Mouse (Mus musculus): ENCODE results near the gene P4ha2. TPM values are rescaled to one million over a fixed set of nuclear protein-coding genes. Genes with fewer than 3 reads are reported as not detected.
A peak's percentile ranks its signal among the peaks of the same experiment; 100 is the strongest.

P4ha2 gene
- polyA plus RNA-seq (2014; fragmentation: Nextera tagmentation; extraction: Ambion mirVana): 19.3 and 25.1 TPM in 2 replicates

DNA sequence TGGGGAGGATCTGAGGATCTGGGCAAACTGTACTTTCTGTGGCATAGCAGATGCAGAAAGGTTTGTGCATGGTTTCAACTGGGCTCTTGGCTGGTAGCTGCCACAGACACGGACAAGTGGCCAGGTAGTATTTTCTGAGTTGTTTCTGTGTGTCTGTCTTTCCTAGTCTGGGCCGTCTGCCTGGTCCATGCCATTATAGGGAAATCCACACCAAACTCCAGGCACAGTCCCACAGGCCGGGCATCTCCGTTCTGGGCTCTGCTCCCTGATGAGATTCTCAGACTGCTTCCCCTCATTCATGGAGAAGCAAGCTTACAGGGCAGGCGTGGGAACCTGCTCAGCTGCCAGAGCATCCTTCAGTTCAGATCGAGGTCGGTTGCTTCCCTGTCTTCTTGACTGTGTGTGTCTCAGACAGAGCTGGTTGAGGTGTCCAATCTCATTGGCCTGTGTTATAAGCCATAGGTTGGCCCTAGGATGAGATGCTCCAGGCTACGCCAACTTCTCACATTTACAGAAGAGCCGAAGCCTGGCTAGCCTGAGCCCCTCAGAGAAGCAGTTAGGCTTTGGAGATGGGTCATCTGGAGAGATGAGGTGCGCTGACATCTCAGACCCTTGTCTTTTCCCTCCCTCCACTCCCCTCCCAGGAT lies at the start of gene P4ha2:
Gene P4ha2 (plus strand): TSS at position 51 of the 647 bp plus-strand sequence.
- H3K4me3 ChIP-seq (ENCODE audit: low read length): peak within 1 kb of the TSS; percentile 71
- ATAC-seq (ENCODE audit: low FRiP score, low TSS enrichment): peak; percentile 37
- H3K27ac ChIP-seq (ENCODE audit: low read depth, low read length): no peak within 1 kb of the TSS
- peak within 1 kb of the TSS; percentile 71 for H3K9ac ChIP-seq (ENCODE audit: low read depth, low read length)
- no peaks in the 10 kb centered on the region for H3K27me3 ChIP-seq (ENCODE audit: control insufficient read depth, insufficient read depth, low read length)
- WGBS: 40% methylated on average over 10 of the region's 10 CpGs
- peaks cover 9% of the 10 kb centered on the region for H3K4me1 ChIP-seq (ENCODE audit: control insufficient read depth, insufficient read depth, low read length)
- H3K9me3 ChIP-seq (ENCODE audit: control insufficient read depth, low read length): no peaks in the 10 kb centered on the region
- no peaks in the 10 kb centered on the region for H3K36me3 ChIP-seq (ENCODE audit: control insufficient read depth, insufficient read depth, low read length)
- peak within 1 kb of the TSS; percentile 100 for H3K4me2 ChIP-seq (replicated peaks; ENCODE audit: low read depth, low read length)

DNA sequence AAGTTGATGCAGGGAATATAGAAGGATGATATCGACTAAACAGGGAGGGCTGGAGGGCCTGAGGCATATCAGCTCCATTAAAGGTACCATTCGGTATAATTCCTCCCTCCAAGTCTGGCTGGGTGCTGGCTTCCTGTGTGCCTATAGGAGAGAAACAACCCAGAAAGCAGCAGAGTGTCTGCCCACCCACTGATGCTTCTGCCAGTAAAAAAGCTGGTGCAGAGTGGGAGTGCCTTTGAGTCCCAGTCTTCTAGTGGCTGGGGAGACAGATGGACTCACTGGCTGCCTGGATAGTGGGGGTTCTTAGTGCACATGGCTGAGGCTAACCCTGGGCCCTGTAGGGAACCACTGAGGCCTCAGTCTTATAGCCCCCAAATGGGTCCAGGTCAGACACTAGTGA lies 49.7 kb upstream of the P4ha2 start:
- H3K9ac ChIP-seq (ENCODE audit: low read depth, low read length): no peak overlapping the region
- no peaks in the 10 kb centered on the region for H3K27me3 ChIP-seq (ENCODE audit: control insufficient read depth, insufficient read depth, low read length)
- WGBS: 73% methylated on average over 2 of the region's 2 CpGs
- H3K4me3 ChIP-seq (ENCODE audit: low read length): no peak overlapping the region
- no peaks in the 10 kb centered on the region for H3K9me3 ChIP-seq (ENCODE audit: control insufficient read depth, low read length)
- no peak overlapping the region for H3K27ac ChIP-seq (ENCODE audit: low read depth, low read length)
- H3K36me3 ChIP-seq (ENCODE audit: control insufficient read depth, insufficient read depth, low read length): peaks cover 4% of the 10 kb centered on the region; the same call in 1 of the 2 replicates
- no peak for ATAC-seq (ENCODE audit: low FRiP score, low TSS enrichment)
- no peak overlapping the region for H3K4me2 ChIP-seq (replicated peaks; ENCODE audit: low read depth, low read length)
- no peaks in the 10 kb centered on the region for H3K4me1 ChIP-seq (ENCODE audit: control insufficient read depth, insufficient read depth, low read length)

DNA sequence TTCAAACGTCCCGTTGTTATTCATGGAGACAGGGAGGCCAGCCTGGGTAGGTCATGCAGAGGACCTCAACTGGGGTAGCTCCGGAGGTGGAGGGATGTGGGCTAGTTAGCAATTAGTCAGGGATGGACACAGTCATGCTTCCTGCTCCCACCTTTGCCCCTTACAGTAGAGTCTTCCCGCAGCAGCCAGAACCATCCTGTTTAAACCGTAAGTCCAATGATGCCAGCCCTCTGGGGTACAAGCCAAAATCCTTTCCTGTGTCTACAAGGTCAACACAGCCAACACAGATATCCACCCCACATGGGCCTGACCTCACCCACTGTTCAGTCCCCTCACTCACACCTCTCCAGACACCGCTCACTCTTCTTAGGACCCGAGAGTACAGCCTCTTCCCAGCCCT lies 48.7 kb upstream of the P4ha2 start:
- Histone ChIP-seq H3K36me3 (ENCODE audit: control insufficient read depth, insufficient read depth, low read length) (peaks cover 12% of the 10 kb centered on the region; the same call in 1 of the 2 replicates), H3K4me2 (replicated peaks; ENCODE audit: low read depth, low read length) (no peak overlapping the region), H3K9me3 (ENCODE audit: control insufficient read depth, low read length) (no peaks in the 10 kb centered on the region), H3K27me3 (ENCODE audit: control insufficient read depth, insufficient read depth, low read length) (no peaks in the 10 kb centered on the region), H3K9ac (ENCODE audit: low read depth, low read length) (no peak overlapping the region), H3K4me1 (ENCODE audit: control insufficient read depth, insufficient read depth, low read length) (no peaks in the 10 kb centered on the region), H3K4me3 (ENCODE audit: low read length) (no peak overlapping the region), H3K27ac (ENCODE audit: low read depth, low read length) (no peak overlapping the region)
- WGBS: 71% methylated on average over 7 of the region's 7 CpGs
- 0 out of 2 replicates have a peak, but pooled peaks have one; percentile 50 for ATAC-seq (ENCODE audit: low FRiP score, low TSS enrichment)

DNA sequence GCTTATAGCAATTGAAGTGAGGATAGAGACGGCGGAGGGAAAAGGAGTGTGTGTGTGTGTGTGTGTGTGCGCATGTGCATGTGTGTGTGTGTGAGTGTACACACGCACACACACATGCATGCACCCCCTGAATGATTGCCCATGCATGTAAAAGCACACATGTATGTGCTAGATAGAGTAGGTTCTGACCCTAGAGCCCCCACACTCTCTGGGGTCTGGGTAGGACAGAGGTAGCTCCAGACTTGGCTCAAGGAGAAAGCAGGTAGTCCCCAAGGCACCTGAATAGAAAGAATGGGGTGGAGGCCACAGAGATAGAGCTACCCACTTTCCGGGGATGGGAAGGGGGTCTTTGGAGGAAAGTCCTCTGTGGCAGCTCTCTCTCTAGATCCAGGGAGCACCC lies 47.8 kb upstream of the P4ha2 start:
- Histone ChIP-seq H3K4me3 (ENCODE audit: low read length) (no peak overlapping the region), H3K4me1 (ENCODE audit: control insufficient read depth, insufficient read depth, low read length) (no peaks in the 10 kb centered on the region; the same call in 1 of the 2 replicates), H3K9me3 (ENCODE audit: control insufficient read depth, low read length) (no peaks in the 10 kb centered on the region), H3K27me3 (ENCODE audit: control insufficient read depth, insufficient read depth, low read length) (no peaks in the 10 kb centered on the region), H3K9ac (ENCODE audit: low read depth, low read length) (no peak overlapping the region), H3K36me3 (ENCODE audit: control insufficient read depth, insufficient read depth, low read length) (peaks cover 12% of the 10 kb centered on the region; the same call in 1 of the 2 replicates), H3K27ac (ENCODE audit: low read depth, low read length) (no peak overlapping the region), H3K4me2 (replicated peaks; ENCODE audit: low read depth, low read length) (no peak overlapping the region)
- 90% methylated on average over 5 of the region's 5 CpGs for WGBS
- ATAC-seq (ENCODE audit: low FRiP score, low TSS enrichment): no peak

DNA sequence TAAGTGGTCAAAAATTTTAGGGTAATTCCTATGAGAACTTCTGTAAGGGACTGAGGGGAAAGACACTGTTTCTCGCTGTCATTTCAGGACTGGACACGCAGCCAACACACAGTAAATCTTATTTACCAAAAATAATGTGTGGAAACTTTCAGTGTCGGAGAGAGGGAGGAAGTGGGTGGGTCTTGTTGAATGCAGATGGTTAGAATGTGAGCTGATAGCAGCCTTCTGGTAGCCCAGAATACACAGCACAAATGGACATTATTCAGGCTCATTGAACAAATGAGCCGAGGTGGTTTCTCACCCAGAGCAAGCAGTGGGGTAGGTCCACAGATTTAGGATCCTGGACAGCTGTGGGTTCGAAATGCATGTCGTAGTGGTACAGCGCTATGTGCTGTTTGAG lies 46.8 kb upstream of the P4ha2 start:
- H3K27ac ChIP-seq (ENCODE audit: low read depth, low read length): no peak overlapping the region
- no peak for ATAC-seq (ENCODE audit: low FRiP score, low TSS enrichment)
- H3K9ac ChIP-seq (ENCODE audit: low read depth, low read length): no peak overlapping the region
- peaks cover 12% of the 10 kb centered on the region; the same call in 1 of the 2 replicates for H3K36me3 ChIP-seq (ENCODE audit: control insufficient read depth, insufficient read depth, low read length)
- H3K4me3 ChIP-seq (ENCODE audit: low read length): no peak overlapping the region
- 81% methylated on average over 7 of the region's 7 CpGs for WGBS
- no peaks in the 10 kb centered on the region for H3K9me3 ChIP-seq (ENCODE audit: control insufficient read depth, low read length)
- no peak overlapping the region for H3K4me2 ChIP-seq (replicated peaks; ENCODE audit: low read depth, low read length)
- H3K27me3 ChIP-seq (ENCODE audit: control insufficient read depth, insufficient read depth, low read length): no peaks in the 10 kb centered on the region
- H3K4me1 ChIP-seq (ENCODE audit: control insufficient read depth, insufficient read depth, low read length): peaks cover 5% of the 10 kb centered on the region

DNA sequence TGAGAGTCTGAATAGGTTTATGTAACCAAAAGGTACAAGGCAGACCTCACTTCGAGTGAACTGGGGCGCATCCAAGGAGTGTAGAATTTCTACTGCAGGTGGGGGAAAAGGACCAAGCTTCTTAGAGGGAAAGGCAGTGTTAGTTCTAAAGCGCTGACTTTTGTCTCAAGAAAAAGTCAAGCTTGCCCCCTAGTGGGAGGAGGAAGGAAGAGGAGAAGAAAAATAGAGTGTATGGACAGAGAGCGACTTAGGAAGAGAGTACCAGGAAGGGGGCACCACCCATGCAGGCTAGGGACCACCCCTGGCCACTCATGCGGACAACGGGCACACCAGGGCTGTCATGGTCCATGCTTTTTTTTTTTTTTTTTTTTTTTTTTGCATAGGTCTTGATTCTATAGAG lies 45.6 kb upstream of the P4ha2 start:
- H3K27ac ChIP-seq (ENCODE audit: low read depth, low read length): no peak overlapping the region
- H3K9me3 ChIP-seq (ENCODE audit: control insufficient read depth, low read length): no peaks in the 10 kb centered on the region
- H3K36me3 ChIP-seq (ENCODE audit: control insufficient read depth, insufficient read depth, low read length): peaks cover 12% of the 10 kb centered on the region; the same call in 1 of the 2 replicates
- 40% methylated on average over 6 of the region's 6 CpGs for WGBS
- no peak overlapping the region for H3K4me2 ChIP-seq (replicated peaks; ENCODE audit: low read depth, low read length)
- H3K4me3 ChIP-seq (ENCODE audit: low read length): no peak overlapping the region
- H3K9ac ChIP-seq (ENCODE audit: low read depth, low read length): no peak overlapping the region
- H3K27me3 ChIP-seq (ENCODE audit: control insufficient read depth, insufficient read depth, low read length): no peaks in the 10 kb centered on the region
- H3K4me1 ChIP-seq (ENCODE audit: control insufficient read depth, insufficient read depth, low read length): peaks cover 9% of the 10 kb centered on the region
- peak; percentile 53; the same call in 1 of the 2 replicates for ATAC-seq (ENCODE audit: low FRiP score, low TSS enrichment)

DNA sequence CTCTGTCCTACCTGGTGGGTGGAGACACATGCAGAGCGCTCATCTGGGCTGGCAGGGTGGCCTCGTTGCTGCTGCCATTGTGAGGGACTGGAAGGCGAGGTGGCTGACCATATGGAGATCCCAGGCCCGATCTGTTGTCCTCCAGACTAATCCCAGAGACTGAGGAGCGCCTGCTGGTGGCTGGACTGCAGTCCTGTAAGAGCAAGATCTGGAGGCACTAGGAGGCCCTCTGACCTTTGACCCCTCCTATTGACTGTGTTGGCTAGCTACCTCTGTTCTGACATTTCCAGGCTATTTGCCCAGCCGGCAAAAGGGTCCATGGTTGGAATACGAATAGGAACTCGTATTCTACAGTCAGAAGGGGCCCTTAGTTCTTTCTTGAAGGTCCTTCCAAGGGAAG lies 43.8 kb upstream of the P4ha2 start:
- ATAC-seq (ENCODE audit: low FRiP score, low TSS enrichment): no peak
- Histone ChIP-seq H3K9ac (ENCODE audit: low read depth, low read length) (no peak overlapping the region), H3K4me2 (replicated peaks; ENCODE audit: low read depth, low read length) (no peak overlapping the region), H3K27me3 (ENCODE audit: control insufficient read depth, insufficient read depth, low read length) (no peaks in the 10 kb centered on the region), H3K9me3 (ENCODE audit: control insufficient read depth, low read length) (no peaks in the 10 kb centered on the region), H3K36me3 (ENCODE audit: control insufficient read depth, insufficient read depth, low read length) (peaks cover 12% of the 10 kb centered on the region; the same call in 1 of the 2 replicates), H3K27ac (ENCODE audit: low read depth, low read length) (no peak overlapping the region), H3K4me3 (ENCODE audit: low read length) (no peak overlapping the region), H3K4me1 (ENCODE audit: control insufficient read depth, insufficient read depth, low read length) (peaks cover 28% of the 10 kb centered on the region)
- 57% methylated on average over 8 of the region's 8 CpGs for WGBS

DNA sequence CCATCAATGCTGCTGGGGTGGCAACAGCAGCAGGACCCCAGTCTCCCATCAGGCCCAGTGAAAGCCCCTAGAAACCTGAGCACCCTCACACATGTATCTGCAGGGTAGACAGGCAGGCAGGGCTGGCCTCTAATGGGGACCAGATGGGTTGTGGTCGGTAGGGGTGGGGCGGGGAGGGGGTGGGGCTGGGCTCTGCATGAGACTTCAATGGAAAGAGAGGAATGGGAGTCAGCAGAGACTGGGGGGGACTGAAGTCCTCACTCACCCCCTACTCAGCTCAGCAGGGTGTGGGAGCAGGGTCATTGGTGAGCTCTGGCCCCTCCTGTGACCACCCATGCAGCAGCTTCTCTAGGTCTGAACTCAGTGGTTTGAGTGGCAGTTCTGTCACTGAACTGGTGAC lies 42.5 kb upstream of the P4ha2 start:
- Histone ChIP-seq H3K4me1 (ENCODE audit: control insufficient read depth, insufficient read depth, low read length) (peaks cover 31% of the 10 kb centered on the region), H3K27me3 (ENCODE audit: control insufficient read depth, insufficient read depth, low read length) (no peaks in the 10 kb centered on the region), H3K27ac (ENCODE audit: low read depth, low read length) (no peak overlapping the region), H3K36me3 (ENCODE audit: control insufficient read depth, insufficient read depth, low read length) (peaks cover 15% of the 10 kb centered on the region; the same call in 1 of the 2 replicates), H3K4me2 (replicated peaks; ENCODE audit: low read depth, low read length) (no peak overlapping the region), H3K9me3 (ENCODE audit: control insufficient read depth, low read length) (no peaks in the 10 kb centered on the region), H3K4me3 (ENCODE audit: low read length) (no peak overlapping the region), H3K9ac (ENCODE audit: low read depth, low read length) (no peak overlapping the region)
- no peak for ATAC-seq (ENCODE audit: low FRiP score, low TSS enrichment)
- 36% methylated on average over 2 of the region's 2 CpGs for WGBS

DNA sequence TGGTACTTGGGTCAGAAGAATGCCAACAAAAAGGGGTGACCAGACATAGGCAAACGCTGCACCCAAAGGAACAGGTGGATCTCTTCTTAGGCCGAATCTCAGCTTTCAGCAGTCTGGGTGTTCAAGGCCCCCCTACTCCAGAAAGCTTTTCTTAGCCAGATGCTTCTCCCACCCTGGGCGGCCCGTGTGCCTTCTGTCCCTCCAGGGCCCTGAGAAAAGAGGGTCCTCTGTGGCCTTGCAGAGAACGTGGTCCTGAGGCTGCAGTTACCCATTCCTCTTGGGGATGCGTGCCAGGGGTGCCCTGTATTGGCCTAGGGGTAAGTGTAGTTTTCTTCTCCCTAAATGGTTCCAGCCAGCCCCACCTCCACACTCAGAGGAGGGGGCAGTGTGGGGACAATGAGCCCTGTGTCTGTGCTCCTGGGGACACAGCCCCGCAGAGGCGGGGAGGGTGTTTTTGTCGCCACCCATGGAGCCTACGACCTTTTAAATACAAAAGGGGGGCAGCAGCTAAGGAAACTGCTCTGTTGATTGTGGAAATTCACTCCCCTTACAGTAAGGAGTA lies 41.8 kb upstream of the P4ha2 start:
- Histone ChIP-seq H3K4me2 (replicated peaks; ENCODE audit: low read depth, low read length) (no peak overlapping the region), H3K4me1 (ENCODE audit: control insufficient read depth, insufficient read depth, low read length) (peaks cover 38% of the 10 kb centered on the region), H3K4me3 (ENCODE audit: low read length) (no peak overlapping the region), H3K9me3 (ENCODE audit: control insufficient read depth, low read length) (no peaks in the 10 kb centered on the region), H3K36me3 (ENCODE audit: control insufficient read depth, insufficient read depth, low read length) (peaks cover 15% of the 10 kb centered on the region; the same call in 1 of the 2 replicates), H3K9ac (ENCODE audit: low read depth, low read length) (no peak overlapping the region), H3K27ac (ENCODE audit: low read depth, low read length) (0 out of 2 replicates have a peak overlapping the region, but pooled peaks have one; percentile 11), H3K27me3 (ENCODE audit: control insufficient read depth, insufficient read depth, low read length) (no peaks in the 10 kb centered on the region)
- WGBS: 50% methylated on average over 10 of the region's 10 CpGs
- ATAC-seq (ENCODE audit: low FRiP score, low TSS enrichment): no peak
